Mouse (Mus musculus): ENCODE results near the gene Adcy10. TPM values are rescaled to one million over a fixed set of nuclear protein-coding genes. Genes with fewer than 3 reads are reported as not detected.

Gene Adcy10
- polyA plus RNA-seq, 1 experiment from 2014 or later: 0.05 TPM

DNA sequence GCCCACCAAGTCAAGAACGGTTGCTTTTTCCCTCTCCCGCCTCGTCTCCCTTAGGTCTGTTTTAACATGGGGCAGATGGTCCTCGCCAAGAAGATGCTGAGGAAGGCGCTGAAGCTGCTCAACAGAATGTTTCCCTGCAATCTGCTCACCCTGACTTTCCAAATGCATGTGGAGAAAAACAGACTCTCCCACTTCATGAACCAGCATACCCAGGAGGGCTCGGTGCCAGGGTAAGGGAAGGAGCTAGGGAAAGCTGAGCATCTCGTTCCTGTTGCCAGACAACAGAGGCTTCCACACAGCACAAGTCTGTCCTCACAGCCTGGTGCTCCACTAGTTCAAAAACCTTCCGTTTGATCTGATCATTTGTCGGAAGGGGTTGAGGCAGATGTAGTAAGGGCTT, 74.1 kb downstream of the Adcy10 start:
- no peaks in the 10 kb centered on the region for H3K4me1 ChIP-seq (replicated peaks; ENCODE audit: control insufficient read depth, insufficient read depth, low read length)
- H3K9me3 ChIP-seq (ENCODE audit: control insufficient read depth, low read length): no peaks in the 10 kb centered on the region
- H3K4me2 ChIP-seq (ENCODE audit: low read depth, low read length, severe bottlenecking): no peak overlapping the region
- 89% methylated on average over 9 of the region's 9 CpGs for WGBS
- no peaks in the 10 kb centered on the region for H3K36me3 ChIP-seq (ENCODE audit: control insufficient read depth, insufficient read depth, low read length)
- no peaks in the 10 kb centered on the region for H3K27me3 ChIP-seq (ENCODE audit: control insufficient read depth, insufficient read depth, low read length)
- no peak for DNase-seq (ENCODE audit: low spot score)
- no peak overlapping the region for H3K4me3 ChIP-seq (ENCODE audit: low read depth, low read length)
- no peak for ATAC-seq (replicated peaks; ENCODE audit: low FRiP score)
- H3K27ac ChIP-seq (ENCODE audit: low read depth, low read length): no peak overlapping the region
- no peak overlapping the region for H3K9ac ChIP-seq (ENCODE audit: low read length)

DNA sequence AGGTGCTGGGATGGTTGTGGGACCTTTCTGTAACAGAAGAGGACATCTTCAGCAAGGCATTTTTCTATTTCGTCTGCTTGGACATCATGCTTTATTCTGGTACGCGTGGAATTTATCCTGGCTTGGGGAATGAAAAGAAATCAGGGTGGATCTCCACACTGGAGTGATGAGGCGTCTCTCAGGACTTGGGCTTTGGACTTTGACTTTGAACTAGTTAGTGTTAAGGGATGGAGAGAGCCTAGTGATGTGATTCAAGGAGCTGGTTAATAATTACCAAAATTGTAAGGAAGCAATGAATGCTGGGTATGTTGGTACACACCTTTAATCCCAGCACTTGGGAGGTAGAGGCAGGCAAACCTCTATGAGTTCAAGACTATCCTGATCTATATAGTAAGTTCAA, 80.3 kb downstream of the Adcy10 start:
- DNase-seq (ENCODE audit: low spot score) (no peak), ATAC-seq (replicated peaks; ENCODE audit: low FRiP score) (no peak)

DNA sequence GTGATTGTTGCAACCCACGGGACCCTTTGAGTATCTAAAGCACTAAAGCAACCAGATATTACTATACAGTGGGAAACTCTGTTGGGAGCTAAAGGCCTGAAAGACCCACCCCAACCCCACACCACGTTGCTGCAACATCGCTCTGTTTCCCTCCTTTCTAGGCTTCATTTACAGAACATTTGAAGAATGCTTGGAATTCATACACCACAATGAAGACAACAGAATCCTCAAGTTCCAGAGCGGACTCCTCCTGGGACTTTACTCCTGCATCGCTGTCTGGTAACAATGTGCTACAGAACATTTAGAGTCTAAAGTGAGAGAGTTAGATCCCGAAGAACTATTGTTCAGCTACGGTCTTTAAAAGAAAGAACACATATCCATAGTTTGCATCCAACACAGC, 82.5 kb downstream of the Adcy10 start:
- no peak overlapping the region for H3K4me3 ChIP-seq (ENCODE audit: low read depth, low read length)
- no peaks in the 10 kb centered on the region for H3K4me1 ChIP-seq (replicated peaks; ENCODE audit: control insufficient read depth, insufficient read depth, low read length)
- ATAC-seq (replicated peaks; ENCODE audit: low FRiP score) (no peak), DNase-seq (ENCODE audit: low spot score) (no peak)
- no peaks in the 10 kb centered on the region for H3K27me3 ChIP-seq (ENCODE audit: control insufficient read depth, insufficient read depth, low read length)
- WGBS: 83% methylated on average over 7 of the region's 7 CpGs
- H3K4me2 ChIP-seq (ENCODE audit: low read depth, low read length, severe bottlenecking): no peak overlapping the region
- no peak overlapping the region for H3K27ac ChIP-seq (ENCODE audit: low read depth, low read length)
- no peak overlapping the region for H3K9ac ChIP-seq (ENCODE audit: low read length)
- H3K36me3 ChIP-seq (ENCODE audit: control insufficient read depth, insufficient read depth, low read length): no peaks in the 10 kb centered on the region
- no peaks in the 10 kb centered on the region for H3K9me3 ChIP-seq (ENCODE audit: control insufficient read depth, low read length)

More for the DNA sequence above, 80.3 kb downstream of the Adcy10 start:
- H3K4me3 ChIP-seq (ENCODE audit: low read depth, low read length): no peak overlapping the region
- no peaks in the 10 kb centered on the region for H3K9me3 ChIP-seq (ENCODE audit: control insufficient read depth, low read length)
- H3K36me3 ChIP-seq (ENCODE audit: control insufficient read depth, insufficient read depth, low read length): no peaks in the 10 kb centered on the region
- no peak overlapping the region for H3K9ac ChIP-seq (ENCODE audit: low read length)
- no peaks in the 10 kb centered on the region for H3K4me1 ChIP-seq (replicated peaks; ENCODE audit: control insufficient read depth, insufficient read depth, low read length)
- no peaks in the 10 kb centered on the region for H3K27me3 ChIP-seq (ENCODE audit: control insufficient read depth, insufficient read depth, low read length)
- H3K4me2 ChIP-seq (ENCODE audit: low read depth, low read length, severe bottlenecking): no peak overlapping the region
- H3K27ac ChIP-seq (ENCODE audit: low read depth, low read length): no peak overlapping the region
- WGBS: 95% methylated on average over 4 of the region's 4 CpGs

- H3K4me1 ChIP-seq (replicated peaks; ENCODE audit: control insufficient read depth, insufficient read depth, low read length): no peaks in the 10 kb centered on the region
- H3K4me2 ChIP-seq (ENCODE audit: low read depth, low read length, severe bottlenecking): no peak overlapping the region
- H3K9me3 ChIP-seq (ENCODE audit: control insufficient read depth, low read length): no peaks in the 10 kb centered on the region
- H3K9ac ChIP-seq (ENCODE audit: low read length): no peak overlapping the region
- 83% methylated on average over 4 of the region's 4 CpGs for WGBS
- no peak overlapping the region for H3K27ac ChIP-seq (ENCODE audit: low read depth, low read length)
- no peak for DNase-seq (ENCODE audit: low spot score)
- no peaks in the 10 kb centered on the region for H3K36me3 ChIP-seq (ENCODE audit: control insufficient read depth, insufficient read depth, low read length)
- no peak for ATAC-seq (replicated peaks; ENCODE audit: low FRiP score)
- H3K27me3 ChIP-seq (ENCODE audit: control insufficient read depth, insufficient read depth, low read length): no peaks in the 10 kb centered on the region
- H3K4me3 ChIP-seq (ENCODE audit: low read depth, low read length): no peak overlapping the region
These were observed 91.0 kb downstream of the Adcy10 start for GRCm38 (mm10) chr1:165576005-165576404.

- no peak for DNase-seq (ENCODE audit: low spot score)
- no peak for ATAC-seq (replicated peaks; ENCODE audit: low FRiP score)
- Histone ChIP-seq H3K27ac (ENCODE audit: low read depth, low read length) (no peak overlapping the region), H3K4me1 (replicated peaks; ENCODE audit: control insufficient read depth, insufficient read depth, low read length) (no peaks in the 10 kb centered on the region), H3K9me3 (ENCODE audit: control insufficient read depth, low read length) (no peaks in the 10 kb centered on the region), H3K36me3 (ENCODE audit: control insufficient read depth, insufficient read depth, low read length) (no peaks in the 10 kb centered on the region), H3K4me2 (ENCODE audit: low read depth, low read length, severe bottlenecking) (no peak overlapping the region), H3K27me3 (ENCODE audit: control insufficient read depth, insufficient read depth, low read length) (no peaks in the 10 kb centered on the region), H3K9ac (ENCODE audit: low read length) (no peak overlapping the region), H3K4me3 (ENCODE audit: low read depth, low read length) (no peak overlapping the region)
- 87% methylated on average over 9 of the region's 9 CpGs for WGBS
These were observed 91.6 kb downstream of the Adcy10 start for GRCm38 (mm10) chr1:165576459-165577112.

DNA sequence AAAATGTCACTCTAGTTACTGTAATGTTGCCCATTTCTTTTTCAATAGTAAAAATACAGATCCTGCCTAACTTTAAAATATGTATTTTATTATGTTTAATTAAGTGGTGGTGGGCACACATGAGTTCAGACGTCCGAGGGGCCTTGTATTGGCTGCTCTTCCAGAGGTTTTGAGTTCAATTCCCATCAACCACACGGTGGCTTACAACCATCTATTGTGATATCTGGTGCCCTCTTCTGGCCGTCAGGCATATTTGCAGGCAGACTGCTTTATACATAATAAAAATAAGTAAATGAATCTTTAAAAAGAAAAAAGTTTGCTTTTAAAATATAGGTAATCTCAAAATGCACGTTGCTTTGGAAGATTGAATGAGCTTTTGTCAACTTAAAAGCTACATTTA, 94.3 kb downstream of the Adcy10 start:
- Histone ChIP-seq H3K9me3 (ENCODE audit: control insufficient read depth, low read length) (no peaks in the 10 kb centered on the region), H3K36me3 (ENCODE audit: control insufficient read depth, insufficient read depth, low read length) (no peaks in the 10 kb centered on the region), H3K4me1 (replicated peaks; ENCODE audit: control insufficient read depth, insufficient read depth, low read length) (no peaks in the 10 kb centered on the region), H3K4me3 (ENCODE audit: low read depth, low read length) (no peak overlapping the region), H3K9ac (ENCODE audit: low read length) (no peak overlapping the region), H3K27ac (ENCODE audit: low read depth, low read length) (no peak overlapping the region), H3K27me3 (ENCODE audit: control insufficient read depth, insufficient read depth, low read length) (no peaks in the 10 kb centered on the region), H3K4me2 (ENCODE audit: low read depth, low read length, severe bottlenecking) (no peak overlapping the region)
- no peak for ATAC-seq (replicated peaks; ENCODE audit: low FRiP score)
- DNase-seq (ENCODE audit: low spot score): no peak
- 47% methylated on average over 5 of the region's 5 CpGs for WGBS

- Histone ChIP-seq H3K27ac (ENCODE audit: low read depth, low read length) (no peak overlapping the region), H3K27me3 (ENCODE audit: control insufficient read depth, insufficient read depth, low read length) (no peaks in the 10 kb centered on the region), H3K4me3 (ENCODE audit: low read depth, low read length) (no peak overlapping the region), H3K36me3 (ENCODE audit: control insufficient read depth, insufficient read depth, low read length) (no peaks in the 10 kb centered on the region), H3K9ac (ENCODE audit: low read length) (no peak overlapping the region), H3K4me1 (replicated peaks; ENCODE audit: control insufficient read depth, insufficient read depth, low read length) (no peaks in the 10 kb centered on the region), H3K9me3 (ENCODE audit: control insufficient read depth, low read length) (no peaks in the 10 kb centered on the region), H3K4me2 (ENCODE audit: low read depth, low read length, severe bottlenecking) (no peak overlapping the region)
- DNase-seq (ENCODE audit: low spot score) (no peak), ATAC-seq (replicated peaks; ENCODE audit: low FRiP score) (no peak)
- 90% methylated on average over 3 of the region's 3 CpGs for WGBS
These were observed 96.3 kb downstream of the Adcy10 start for GRCm38 (mm10) chr1:165581255-165581654.

- H3K36me3 ChIP-seq (ENCODE audit: control insufficient read depth, insufficient read depth, low read length): no peaks in the 10 kb centered on the region
- 35% methylated on average over 12 of the region's 12 CpGs for WGBS
- no peaks in the 10 kb centered on the region for H3K9me3 ChIP-seq (ENCODE audit: control insufficient read depth, low read length)
- no peak overlapping the region for H3K4me3 ChIP-seq (ENCODE audit: low read depth, low read length)
- no peak overlapping the region for H3K9ac ChIP-seq (ENCODE audit: low read length)
- ATAC-seq (replicated peaks; ENCODE audit: low FRiP score): peak; percentile 83
- DNase-seq (ENCODE audit: low spot score): peak; percentile 90
- H3K27me3 ChIP-seq (ENCODE audit: control insufficient read depth, insufficient read depth, low read length): no peaks in the 10 kb centered on the region
- H3K4me2 ChIP-seq (ENCODE audit: low read depth, low read length, severe bottlenecking): no peak overlapping the region
- no peaks in the 10 kb centered on the region for H3K4me1 ChIP-seq (replicated peaks; ENCODE audit: control insufficient read depth, insufficient read depth, low read length)
- no peak overlapping the region for H3K27ac ChIP-seq (ENCODE audit: low read depth, low read length)
These were observed 98.7 kb downstream of the Adcy10 start for GRCm38 (mm10) chr1:165583529-165584184.

Data from forebrain, embryonic 11.5 days (tissue).